Mouse (Mus musculus) myocyte (in vitro differentiated cells): ENCODE measurements at regions not wholly inside any gene's neighbourhood (a gene's known extent, or its start where the extent isn't known, plus 50 kb on each side); places are given as distances from the start of the nearest gene placed in this dataset.

Experiments used
- MAX ChIP-seq: IDR thresholded peaks from one replicate; pipeline ENCODE4 v1.6.1; 2011; ENCODE audit warnings: low read depth, mild to moderate bottlenecking, control low read depth
- POLR2A ChIP-seq: IDR thresholded peaks from one replicate; pipeline ENCODE4 v1.6.1; 2011; ENCODE audit warnings: low read depth, mild to moderate bottlenecking, control low read depth, moderate library complexity; ENCODE audit not compliant: insufficient read length
- POLR2AphosphoS2 ChIP-seq: IDR thresholded peaks from one replicate; pipeline ENCODE4 v1.6.1; 2011; ENCODE audit warnings: low read depth, control low read depth; ENCODE audit not compliant: insufficient read length
- TCF12 ChIP-seq: IDR thresholded peaks from one replicate; pipeline ENCODE4 v1.6.1; 2011; ENCODE audit warnings: mild to moderate bottlenecking, control low read depth; ENCODE audit not compliant: poor library complexity, insufficient read depth, severe bottlenecking

- no peak for TF ChIP-seq POLR2A
- no peak for TF ChIP-seq POLR2AphosphoS2
- TF ChIP-seq MAX = no peak
- no peak for TF ChIP-seq TCF12
These were observed 500.4 kb downstream of the Nyap2 start for GRCm38 (mm10) chr1:81576965-81577664.
